Mouse (Mus musculus): Measurements from ENCODE around the gene Itpr1.

The Itpr1 gene

DNA sequence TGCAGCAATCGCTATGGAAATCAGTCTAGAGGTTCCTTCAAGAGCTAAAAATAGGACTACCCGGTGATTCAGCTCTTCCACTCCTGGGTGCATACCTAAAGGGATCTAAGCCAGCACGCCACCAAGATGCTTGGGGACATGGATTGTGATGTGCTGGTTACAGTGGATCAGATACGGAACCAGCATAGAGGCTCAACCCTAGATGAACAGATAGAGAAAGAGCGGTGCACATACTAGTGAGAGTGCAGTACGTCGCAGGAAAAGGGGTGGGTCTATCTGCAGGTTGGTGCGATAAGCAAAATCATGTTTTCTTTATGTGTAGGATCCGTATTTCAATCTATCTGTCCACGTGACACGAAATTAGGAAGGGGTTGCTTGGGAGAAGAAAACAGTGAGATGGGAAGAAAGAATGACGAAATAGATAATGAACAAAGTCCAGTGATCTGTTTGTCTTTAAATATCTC is 113.1 kb downstream of the Itpr1 start:
- no peak for DNase-seq (ENCODE audit: low spot score)

DNA sequence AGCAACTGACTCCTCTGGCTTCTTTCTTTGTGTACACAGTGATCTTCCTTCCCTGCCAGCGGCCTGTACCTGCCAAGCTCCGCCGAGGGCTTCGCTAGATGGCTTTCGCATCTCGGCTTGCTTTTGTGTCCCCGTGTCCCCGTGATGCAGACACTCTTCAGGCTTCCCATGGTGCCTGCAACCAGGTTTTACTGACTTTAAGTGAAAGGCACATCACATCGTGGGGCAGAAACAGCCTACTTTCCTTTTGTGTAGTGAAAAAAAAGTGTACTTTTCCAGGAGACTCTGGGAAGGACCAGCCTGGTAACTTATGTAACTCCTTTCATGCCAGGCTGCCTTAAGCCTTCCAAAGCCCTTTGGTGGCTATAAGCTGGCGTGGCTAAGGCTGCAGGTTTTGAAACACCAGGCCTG is 113.9 kb downstream of the Itpr1 start:
- DNase-seq (ENCODE audit: low spot score), result no peak

DNA sequence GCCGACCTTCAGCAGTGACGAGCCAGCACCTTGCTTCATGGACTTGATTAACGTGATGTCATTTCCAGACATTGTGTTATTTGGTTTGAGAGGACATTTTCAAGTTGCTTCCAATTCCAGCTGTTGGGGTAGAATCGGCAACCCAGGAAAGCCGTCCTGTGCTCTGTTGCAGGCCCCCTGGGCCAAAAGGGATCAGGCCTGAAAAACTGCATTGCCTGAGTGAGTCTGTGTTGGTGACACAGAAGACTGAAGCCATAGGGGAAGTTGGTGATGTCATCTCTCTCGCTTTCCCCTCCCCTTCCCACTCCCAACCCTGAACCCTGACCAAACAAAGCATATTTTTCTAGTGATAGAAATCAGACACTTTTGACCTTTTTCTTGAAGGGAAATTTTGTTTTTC is 114.7 kb downstream of the Itpr1 start:
- no peak for DNase-seq (ENCODE audit: low spot score)

DNA sequence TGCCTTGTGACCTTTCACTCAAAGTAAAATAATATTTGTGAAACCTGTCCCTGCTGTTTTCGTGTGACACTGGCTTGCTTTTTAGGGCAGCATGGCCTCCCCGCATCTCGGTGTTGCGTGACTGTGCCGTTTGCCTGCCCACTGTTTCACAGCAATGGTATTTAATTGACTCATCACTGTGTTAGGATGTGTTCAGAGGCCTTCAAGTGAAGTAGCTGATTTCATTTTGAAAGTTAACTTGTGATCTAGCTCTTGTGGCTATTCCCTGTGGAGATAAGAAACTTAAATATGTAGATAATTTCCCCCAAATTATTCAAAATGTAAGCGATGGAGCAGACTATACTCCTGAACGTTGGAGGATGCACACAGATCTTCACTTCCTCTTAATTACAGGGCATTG is 115.4 kb downstream of the Itpr1 start:
- DNase-seq (ENCODE audit: low spot score), result no peak

DNA sequence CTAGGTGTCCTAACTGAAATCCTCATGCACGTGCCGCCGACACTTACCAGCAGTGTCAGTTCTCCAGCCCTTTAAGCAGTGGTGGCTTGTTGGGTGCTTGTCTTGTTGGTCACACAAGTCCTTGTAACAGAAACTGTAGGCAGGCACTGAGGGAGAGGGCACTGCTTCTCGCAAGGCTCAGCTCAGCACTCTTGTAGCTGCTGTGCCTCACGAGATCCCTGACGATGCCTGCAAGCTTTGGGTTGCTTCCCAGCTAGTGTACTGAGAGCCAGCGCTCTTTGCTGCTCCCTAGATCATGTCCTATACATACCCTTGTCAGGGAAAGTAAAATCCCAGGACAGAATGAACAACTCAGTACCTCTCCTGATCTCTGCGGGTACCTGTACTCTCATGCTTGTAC is 117.6 kb downstream of the Itpr1 start:
- no peak for DNase-seq (ENCODE audit: low spot score)

DNA sequence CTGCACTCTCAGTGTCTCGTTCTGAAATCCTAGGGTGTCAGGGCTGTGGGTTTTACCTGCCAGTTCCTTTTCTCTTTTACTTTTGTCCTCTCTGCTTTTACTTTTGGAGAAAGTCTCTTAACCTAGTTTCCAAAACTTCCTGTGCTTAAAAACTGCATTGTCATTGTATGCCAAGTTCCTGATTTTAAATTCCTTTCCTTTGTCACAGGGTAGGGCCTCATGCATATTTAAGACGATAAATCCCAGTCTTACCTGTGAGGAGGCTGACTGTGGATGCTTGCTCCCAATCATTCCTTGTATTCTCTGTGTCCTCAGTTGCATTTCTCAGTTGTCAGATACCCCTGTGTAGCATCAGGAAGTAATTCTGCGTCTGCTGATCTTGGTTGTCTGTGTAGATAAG is 118.4 kb downstream of the Itpr1 start:
- DNase-seq (ENCODE audit: low spot score), result no peak

DNA sequence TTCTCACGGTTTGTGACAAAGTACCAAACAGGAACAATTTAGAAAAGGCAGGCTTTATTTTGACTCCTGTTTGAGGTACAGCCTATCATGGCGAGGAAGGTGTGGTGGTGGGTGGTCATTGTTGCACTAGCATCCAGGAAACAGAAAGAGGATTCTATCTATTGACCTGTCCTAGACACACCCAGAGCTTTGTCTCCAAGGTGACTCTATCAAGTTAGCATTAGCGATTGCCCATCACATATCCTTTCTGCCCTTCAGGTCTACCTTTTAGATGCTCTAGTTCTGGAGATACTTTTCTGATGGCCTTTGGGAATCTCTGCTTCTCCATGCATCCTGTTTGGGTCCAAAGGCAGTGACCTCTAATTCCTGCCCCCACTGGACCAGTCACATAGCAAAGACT is 121.2 kb downstream of the Itpr1 start:
- no peak for DNase-seq (ENCODE audit: low spot score)

DNA sequence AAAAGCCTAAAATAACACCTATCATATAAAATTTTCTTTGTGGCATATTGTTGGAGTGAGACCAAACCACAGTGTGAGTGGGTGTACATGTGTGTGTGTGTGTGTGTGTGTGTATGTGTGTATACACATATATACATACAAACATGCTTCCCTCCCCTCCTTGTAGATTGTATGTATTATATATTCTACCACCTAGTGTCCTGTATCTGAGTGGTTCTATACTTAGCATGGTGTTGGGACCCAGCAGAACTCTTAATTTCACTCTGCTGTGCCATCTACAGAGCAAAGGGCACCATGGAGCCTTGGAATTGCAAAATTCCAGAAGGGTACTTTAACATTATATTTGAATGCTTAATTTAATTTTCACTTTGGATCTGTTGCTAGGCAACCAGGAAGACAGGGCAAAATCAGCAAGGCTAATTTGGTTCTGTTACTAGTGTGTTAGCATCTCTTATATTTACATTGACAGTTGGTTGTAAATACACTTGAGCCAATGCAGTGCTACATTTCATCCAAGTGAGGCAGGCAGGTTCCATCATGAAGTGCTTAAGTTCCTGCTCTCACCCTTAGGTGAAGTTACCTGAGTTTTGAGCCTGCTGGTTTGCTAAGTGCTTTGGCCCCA is 122.4 kb downstream of the Itpr1 start:
- no peak for DNase-seq (ENCODE audit: low spot score)

DNA sequence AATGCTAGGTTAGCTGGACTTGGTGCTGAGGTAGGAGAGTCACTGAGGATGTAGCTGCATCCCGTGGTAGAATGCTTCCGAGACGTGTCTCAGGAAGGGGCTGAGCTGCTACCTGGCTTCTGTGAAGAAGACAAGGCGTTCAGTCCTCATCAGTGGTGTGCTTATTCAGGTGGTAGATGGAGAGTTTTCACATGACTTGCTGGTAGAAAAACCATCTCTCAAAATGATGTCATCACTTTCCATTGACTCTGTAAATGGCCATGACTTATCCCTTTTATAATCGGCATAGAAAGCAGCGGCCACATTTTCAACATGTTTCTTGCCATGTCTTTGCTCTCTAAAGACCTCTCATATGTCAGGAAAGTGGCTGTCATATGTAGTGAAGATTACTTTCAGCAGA is 123.6 kb downstream of the Itpr1 start:
- no peak for DNase-seq (ENCODE audit: low spot score)

DNA sequence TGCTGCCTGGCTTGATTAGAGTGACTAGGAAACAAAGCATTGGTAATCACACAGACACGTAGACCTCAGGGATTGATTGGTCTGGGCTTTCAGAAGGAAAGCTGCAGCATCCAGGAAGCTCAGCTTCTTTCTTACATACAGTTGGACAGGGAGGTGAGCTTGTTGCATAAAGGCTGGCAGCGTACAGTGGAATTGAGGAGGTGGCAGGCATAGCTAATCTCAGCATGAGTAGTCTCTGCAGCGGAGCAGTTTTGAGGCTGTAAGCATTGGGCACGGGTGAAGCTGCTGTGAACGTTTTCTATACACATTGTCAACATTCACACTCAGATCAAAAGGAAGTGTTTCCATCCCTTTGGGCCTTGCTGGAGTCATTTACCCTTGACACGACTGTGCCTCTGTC is 124.4 kb downstream of the Itpr1 start:
- no peak for DNase-seq (ENCODE audit: low spot score)

DNA sequence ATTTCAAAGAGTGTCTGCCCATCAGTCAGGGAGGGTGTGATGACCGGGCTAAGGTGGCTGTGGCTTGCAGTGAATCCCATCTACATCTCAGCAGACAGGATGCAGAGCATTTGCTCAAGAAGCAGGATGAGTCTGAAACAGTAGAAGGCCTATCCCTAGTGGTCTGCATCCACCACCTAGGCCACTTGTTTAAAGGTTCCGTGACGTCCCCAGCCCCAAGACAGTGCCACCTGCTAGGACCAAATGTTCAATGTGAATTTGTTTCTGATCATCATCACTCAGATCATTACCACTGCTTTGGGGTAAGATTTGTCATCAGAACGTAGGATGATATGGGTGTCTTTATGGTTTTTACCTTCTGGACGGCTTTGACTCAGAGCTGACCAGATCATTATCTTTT is 125.5 kb downstream of the Itpr1 start:
- no peak for DNase-seq (ENCODE audit: low spot score)

DNA sequence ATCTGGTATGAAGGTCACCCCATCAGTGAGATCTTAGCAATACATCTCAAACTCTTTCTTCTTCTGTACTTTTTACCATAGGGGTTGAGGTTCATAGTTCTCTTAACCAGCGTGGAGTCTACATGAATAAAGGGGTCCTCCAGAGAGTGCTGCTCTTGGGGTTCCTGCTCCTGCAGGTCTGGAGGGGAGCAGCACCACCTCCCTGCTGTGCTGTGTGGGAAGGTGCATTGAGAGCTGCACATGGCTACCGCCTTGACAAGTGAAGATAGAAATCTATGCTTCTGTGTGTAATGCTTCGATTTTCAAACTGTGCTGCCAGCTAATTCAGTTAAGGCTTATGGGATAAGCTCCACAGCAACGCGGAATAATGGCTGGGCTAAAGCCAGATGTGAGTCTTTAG is 130.1 kb downstream of the Itpr1 start:
- DNase-seq (ENCODE audit: low spot score), result no peak

DNA sequence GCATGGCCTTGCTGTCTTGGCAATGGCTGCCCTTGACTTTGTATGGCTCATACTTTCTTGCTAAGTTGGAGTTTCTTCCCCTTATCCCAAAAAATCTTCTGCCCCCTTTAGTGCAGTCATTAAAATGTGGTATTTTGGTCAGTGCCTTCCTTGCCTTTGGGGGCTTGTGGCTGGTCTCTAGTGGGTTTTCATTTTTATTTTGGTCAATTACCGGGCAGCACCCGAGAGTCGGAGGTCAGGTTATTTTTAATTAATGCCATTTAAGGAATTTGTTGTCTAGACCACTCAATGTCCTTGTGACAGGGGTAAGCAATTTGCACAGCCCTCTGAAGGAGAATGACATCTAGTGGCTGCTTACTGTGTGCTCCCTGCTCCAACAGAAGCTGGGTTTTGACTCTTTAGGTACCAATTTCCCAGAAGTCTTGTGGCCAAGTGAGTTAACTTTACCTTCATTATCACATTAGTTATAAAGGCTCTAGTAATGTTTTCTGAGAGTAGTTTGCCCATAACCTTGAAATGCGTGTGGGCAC is 130.9 kb downstream of the Itpr1 start:
- DNase-seq (ENCODE audit: low spot score), result no peak

DNA sequence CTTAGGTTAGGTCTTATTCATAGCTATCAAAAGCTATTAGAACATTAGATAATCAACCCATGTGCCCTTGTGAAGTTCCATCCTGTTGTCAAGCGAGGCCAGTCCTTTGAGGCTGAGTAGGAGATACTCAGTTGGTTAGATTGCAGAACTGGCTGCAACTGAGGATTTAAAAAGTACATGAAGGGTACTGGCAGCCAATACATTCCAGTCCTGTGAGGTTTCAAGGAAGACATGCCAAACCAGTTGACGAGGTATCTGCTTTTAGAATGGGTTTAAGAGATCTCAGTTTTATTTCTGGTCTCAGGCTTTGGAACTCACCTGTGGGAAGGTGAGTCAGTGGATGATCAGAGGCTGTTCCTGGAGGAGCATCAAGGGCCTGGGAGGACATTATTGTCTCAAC is 137.9 kb downstream of the Itpr1 start:
- DNase-seq (ENCODE audit: low spot score), result no peak

DNA sequence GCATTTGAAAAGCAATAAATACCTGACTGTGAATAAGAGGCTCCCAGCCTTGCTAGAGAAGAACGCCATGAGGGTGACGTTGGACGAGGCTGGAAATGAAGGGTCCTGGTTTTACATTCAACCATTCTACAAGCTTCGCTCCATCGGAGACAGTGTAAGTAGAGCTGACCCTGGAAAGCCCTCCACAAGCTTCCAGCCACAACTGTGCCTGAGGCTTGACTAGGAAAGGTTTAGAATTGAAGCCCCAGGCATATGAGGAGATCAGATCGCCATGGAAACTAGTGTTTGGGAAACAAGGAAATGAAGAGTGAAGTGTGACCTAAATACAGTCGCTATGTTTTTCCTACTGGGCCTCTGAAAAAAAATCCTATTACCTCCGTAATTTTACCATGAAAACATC is 139.1 kb downstream of the Itpr1 start:
- DNase-seq (ENCODE audit: low spot score), result no peak

DNA sequence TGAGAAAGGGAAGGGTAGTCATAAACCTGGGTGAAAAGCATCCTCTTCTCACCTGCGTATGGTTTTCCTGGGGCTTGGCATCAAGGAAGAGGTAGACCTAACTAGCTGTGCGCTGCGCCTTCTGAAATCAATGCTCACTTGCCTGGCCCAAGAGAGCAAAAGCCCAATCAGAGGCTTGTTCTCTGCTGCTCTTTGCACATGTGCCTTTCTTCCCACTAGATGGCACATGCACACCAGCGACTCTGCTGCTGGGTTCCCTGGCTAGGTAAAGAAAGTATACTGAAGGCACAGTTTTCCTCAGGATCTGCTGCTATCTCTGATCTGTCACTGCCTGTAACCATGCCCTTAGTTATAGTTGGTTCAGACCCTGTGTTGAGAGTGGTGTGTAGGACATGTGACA is 154.5 kb downstream of the Itpr1 start:
- no peak for DNase-seq (ENCODE audit: low spot score)

DNA sequence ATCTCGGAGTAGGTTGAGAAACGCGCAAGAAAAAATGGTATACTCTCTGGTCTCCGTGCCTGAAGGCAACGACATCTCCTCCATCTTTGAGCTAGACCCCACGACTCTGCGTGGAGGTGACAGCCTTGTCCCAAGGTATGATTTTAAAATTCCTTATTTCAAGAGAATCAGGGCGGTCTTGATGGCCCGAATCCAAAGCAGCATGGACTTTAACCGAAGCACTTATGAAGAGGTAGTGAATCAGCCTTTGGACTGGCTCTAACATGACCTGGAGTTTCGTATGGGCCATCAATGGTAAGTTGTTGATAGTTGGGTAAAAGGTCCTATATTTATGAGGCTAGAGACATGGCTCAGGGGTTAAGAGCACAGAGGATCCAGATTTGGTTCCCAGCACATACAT is 156.1 kb downstream of the Itpr1 start:
- DNase-seq (ENCODE audit: low spot score), result no peak

DNA sequence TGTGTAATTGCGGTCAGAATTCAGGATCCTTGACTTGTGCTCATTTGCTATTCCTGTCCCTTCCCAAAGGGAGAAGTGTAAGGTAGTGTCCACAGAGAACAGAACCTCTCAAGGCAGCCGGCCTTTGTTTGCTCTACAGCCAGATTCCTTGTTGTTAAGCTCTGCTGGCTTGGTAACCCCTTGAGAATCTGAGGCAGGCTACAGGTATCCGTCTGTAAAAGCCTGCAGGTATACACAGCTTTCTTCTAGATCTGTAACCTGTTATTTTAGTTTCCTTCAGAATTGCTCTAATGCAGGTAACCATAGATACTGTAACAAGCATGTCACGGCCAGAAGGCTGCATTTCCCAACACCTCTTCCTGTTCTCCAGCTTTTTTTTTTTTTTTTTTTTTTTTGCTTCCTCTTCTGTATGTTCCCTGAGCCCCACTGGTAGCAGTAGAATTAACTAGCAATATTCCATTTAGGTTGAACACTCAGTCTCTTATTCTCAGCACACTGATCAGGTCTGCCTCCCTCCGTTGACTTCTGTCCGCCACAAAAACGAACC is 158.5 kb downstream of the Itpr1 start:
- no peak for DNase-seq (ENCODE audit: low spot score)

DNA sequence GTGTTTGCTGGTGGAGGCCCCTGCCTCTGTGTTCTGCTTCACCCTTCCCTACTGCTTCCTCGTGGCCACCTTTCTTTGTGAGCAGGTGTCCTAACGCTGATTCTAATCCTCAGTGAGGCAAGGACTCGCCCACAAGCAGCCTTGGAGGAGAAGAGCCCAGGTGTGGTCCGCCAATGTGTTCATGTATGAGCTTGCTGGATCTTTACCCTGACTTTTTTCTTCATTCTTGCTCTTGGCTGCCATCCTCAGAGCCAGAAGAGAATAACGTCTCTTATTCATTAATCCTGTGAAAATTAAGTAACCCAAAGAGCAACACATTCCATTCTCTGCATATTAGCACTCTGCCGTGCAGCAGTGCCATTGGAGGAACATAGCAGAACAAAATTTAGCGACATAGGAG is 161.1 kb downstream of the Itpr1 start:
- no peak for DNase-seq (ENCODE audit: low spot score)

DNA sequence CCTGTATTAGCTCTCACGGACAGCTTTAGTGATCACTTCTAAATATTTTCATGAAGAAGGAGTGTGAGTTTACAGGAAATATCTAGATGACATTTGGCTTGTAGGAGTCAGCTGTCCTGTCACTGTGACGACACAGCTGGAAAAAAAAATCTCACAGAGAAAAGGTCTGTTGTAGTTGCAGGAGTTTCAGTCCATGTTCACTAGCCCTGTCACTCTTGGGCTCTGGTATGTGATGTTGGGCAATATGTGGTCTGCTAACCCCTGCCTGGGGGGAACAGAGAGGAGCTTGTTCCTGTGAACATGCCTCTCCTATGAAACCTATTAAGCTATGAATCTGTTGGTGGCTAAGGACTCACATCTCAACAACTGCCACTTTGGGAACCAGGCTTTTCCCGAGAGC is 166.1 kb downstream of the Itpr1 start:
- DNase-seq (ENCODE audit: low spot score), result no peak

DNA sequence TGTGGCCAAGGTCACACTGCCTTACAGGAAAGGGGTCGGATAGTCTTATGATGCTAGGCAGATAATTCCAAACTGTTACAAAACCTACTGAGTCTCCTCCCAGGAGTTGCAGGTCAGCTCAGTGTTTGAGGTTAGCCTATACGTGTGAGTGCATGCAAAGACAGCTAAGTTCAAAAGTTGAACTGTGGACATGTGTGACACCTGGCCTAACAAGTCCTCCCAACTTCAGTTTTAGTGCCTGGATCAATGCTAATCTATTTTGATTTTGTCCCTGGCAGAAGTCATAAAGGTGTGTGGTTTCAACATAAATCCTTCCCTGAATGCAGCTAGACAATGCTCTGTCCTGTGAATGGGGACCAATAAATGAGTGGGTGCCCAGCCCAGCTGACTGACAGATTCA is 167.3 kb downstream of the Itpr1 start:
- no peak for DNase-seq (ENCODE audit: low spot score)

DNA sequence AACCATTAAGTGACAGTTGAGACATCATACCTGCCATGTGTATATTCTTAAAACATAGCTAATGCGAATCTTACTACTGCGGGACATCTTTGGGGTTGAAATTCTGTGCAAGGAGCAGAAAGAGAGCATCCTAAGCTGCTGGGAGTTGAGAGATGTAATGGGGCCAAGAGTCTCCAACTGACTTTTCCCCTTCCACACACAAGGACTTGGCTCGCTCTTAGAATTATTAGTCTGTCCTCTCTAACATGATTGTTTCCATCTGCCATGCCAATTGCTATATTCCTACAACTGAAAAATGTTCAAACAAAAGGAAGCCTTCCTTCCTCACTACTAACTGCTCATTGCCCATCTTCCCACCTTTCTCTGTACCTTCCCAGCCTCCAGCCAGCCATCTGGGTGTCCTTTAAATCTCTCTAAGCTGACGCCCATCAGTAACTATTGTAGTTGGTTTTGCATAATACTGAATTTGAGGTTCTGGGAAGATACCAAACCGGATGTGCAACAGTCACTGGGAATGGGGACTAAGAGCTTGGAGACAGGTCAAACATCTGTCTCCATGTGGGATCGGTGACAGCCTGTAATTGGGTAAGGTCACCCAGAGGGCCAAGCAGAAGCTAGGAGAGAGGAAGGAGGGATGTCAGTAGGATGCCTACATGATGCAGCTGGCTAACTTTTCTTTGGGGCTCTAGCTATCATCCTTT is 177.9 kb downstream of the Itpr1 start:
- DNase-seq (ENCODE audit: low spot score), result no peak

DNA sequence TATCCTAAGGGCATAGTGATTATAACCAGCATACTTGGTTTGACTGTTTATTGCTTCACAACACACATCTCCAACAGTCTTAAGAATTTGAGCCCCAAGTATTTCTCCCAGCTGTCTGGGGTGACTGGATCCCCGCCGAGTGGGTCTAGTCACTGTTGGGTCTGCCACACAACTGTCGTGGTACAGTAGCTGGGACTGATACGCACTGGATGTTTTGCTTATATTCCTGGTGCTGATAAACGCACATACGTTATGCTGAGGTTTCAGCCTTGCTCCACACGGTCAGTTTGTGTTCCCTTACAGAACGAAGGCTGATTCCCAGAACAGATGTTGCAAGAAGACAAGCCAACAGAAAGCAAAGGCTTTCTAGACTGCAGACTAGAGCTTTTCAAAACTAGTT is 180.2 kb downstream of the Itpr1 start:
- no peak for DNase-seq (ENCODE audit: low spot score)

DNA sequence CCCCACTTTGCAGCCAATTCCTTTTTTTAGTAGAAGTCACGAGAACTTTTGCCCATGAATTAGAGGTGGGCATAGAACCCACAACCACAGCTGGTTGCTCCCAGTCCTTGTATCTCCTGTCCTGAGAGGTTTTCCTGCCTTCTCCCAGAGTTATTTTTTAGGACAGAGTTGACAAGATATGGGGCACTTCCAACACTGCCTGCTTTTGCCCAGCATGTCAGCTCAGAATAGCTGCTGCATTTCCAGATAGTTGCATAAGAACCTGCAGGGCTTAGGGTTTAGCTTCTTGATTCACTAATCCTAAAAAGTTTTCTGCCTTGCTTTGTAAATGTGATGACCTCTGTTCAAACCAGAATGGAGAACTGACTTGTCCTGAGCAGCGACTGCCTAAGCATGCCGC is 185.1 kb downstream of the Itpr1 start:
- no peak for DNase-seq (ENCODE audit: low spot score)

Data from urinary bladder, postnatal 25 days (tissue).